Mouse (Mus musculus): ENCODE data around the gene Tinf2.

- TF ChIP-seq CTCF (IDR thresholded peaks at IDR 0.05; ENCODE audit: control insufficient read depth, insufficient read depth, low read length) (no peak), POLR2A (IDR thresholded peaks at IDR 0.05; ENCODE audit: borderline replicate concordance, control insufficient read depth, low read depth, low read length) (no peak)
Measured at GRCm38 (mm10) chr14:55706051-55706600, 24.5 kb upstream of the Tinf2 start.

Data from bone marrow, adult 2 months (tissue).